In genomic region chr5:112709831-112710230, GRCm38 (mm10) we compare ENCODE assay signal across 26 mouse cellular contexts.
"Had no signal": no experiment of that assay in that cellular context is flagged by ENCODE, and none has a peak within 500 bp of the region (broad histone marks: within the 10 kb centered on the region; RNA-seq: fewer than 3 reads in every experiment).

No protein-coding gene starts in this region.

- H3K9ac ChIP-seq: heart, embryonic 12.5 days; hindbrain, embryonic 12.5 days; hindbrain, embryonic 14.5 days; intestine, embryonic 15.5 days; limb, embryonic 13.5 days; limb, embryonic 15.5 days; liver, embryonic 12.5 days had no signal

- H3K27ac ChIP-seq: gastrocnemius, adult 2 months; heart, embryonic 10.5 days; hindbrain, embryonic 10.5 days; hindbrain, embryonic 12.5 days; hindbrain, embryonic 14.5 days; intestine, embryonic 15.5 days; kidney, postnatal 0 days; limb, embryonic 13.5 days; limb, embryonic 15.5 days; liver, embryonic 12.5 days had no signal

- ATAC-seq: hindbrain, embryonic 16.5 days; inflammation-experienced regulatory T-cells, adult 6 months; intestine, embryonic 15.5 days; intestine, postnatal 0 days; liver, embryonic 12.5 days had no signal

- H3K4me2 ChIP-seq: heart, embryonic 12.5 days; hindbrain, embryonic 12.5 days; hindbrain, embryonic 14.5 days; intestine, embryonic 15.5 days; limb, embryonic 13.5 days; limb, embryonic 15.5 days; liver, embryonic 12.5 days had no signal

- H3K4me3 ChIP-seq: gastrocnemius, adult 2 months; heart, embryonic 10.5 days; heart, embryonic 12.5 days; hindbrain, embryonic 10.5 days; hindbrain, embryonic 12.5 days; intestine, embryonic 15.5 days; limb, embryonic 13.5 days; limb, embryonic 15.5 days; liver, embryonic 12.5 days had no signal

- DNase-seq: gastrocnemius, adult 2 months; gastrocnemius, postnatal 10 days; gastrocnemius, postnatal 25 days; heart, adult 18-20 months; heart, postnatal 10 days; heart, postnatal 4 days; kidney, adult 18-20 months; kidney, adult 8-10 months; kidney, postnatal 14 days; kidney, postnatal 36 days; layer of hippocampus, adult 9-11 months; layer of hippocampus, postnatal 36 days; left cerebral cortex, postnatal 4 days had no signal

- H3K4me1 ChIP-seq: hindbrain, embryonic 12.5 days; intestine, embryonic 15.5 days; limb, embryonic 13.5 days; limb, embryonic 15.5 days; liver, embryonic 12.5 days had no signal

- H3K36me3 ChIP-seq: hindbrain, embryonic 10.5 days; hindbrain, embryonic 12.5 days; intestine, embryonic 15.5 days; limb, embryonic 13.5 days; limb, embryonic 15.5 days; liver, embryonic 12.5 days had no signal

- H3K27me3 ChIP-seq: heart, embryonic 12.5 days; intestine, embryonic 15.5 days; limb, embryonic 13.5 days; limb, embryonic 15.5 days; liver, embryonic 12.5 days had no signal

- H3K9me3 ChIP-seq: heart, embryonic 10.5 days; hindbrain, embryonic 12.5 days; intestine, embryonic 15.5 days; limb, embryonic 13.5 days; limb, embryonic 15.5 days had no signal
